Mouse (Mus musculus) layer of hippocampus, postnatal 25 days (tissue): Measurements from ENCODE around the gene Gstt2. TPM values are rescaled to one million over a fixed set of nuclear protein-coding genes. Genes with fewer than 3 reads are reported as not detected.

Experiments
- DNase-seq, 2 experiments: peaks; one replicate each; pipeline ENCODE4 v3.0.0; 2022; ENCODE audit warnings: mixed read lengths in 2 of 2, low spot score in 1 of 2; ENCODE audit errors: extremely low spot score in 1 of 2
- total RNA-seq, 2 experiments: library from RNA; stranded (reverse); gene quantifications; 2 replicates each; pipeline ENCODE4 v1.2.3; 2021

Gene Gstt2
- total RNA-seq, 2 experiments from 2014 or later, result 2.2 to 4.5 TPM

GRCm38 (mm10) chr10:75829529-75830274 lies 7.5 kb downstream of the Gstt2 start:
- DNase-seq, result no peak

DNA sequence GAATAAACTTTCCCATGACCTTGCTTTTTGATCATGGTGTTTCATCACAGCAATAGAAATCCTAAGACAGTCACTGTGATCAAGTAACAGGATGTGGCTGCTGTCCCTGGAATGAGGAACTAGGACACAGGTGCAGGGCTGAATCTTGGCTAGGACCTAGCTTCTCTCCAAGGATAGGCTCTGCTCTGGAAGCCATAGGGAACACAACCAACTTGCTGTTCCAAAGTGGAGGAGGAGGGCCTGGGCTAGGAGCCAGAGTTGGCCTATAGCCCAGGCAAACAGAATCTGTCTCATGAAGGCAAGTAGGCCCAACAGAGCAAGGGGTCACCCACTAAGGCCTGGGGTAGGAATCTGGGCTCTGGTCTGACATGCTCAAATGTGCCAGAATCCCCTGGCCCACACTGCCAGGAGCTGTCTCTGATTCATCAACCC lies 8.7 kb downstream of the Gstt2 start:
- peak in 1 of 2 experiments; percentile 25 for DNase-seq

DNA sequence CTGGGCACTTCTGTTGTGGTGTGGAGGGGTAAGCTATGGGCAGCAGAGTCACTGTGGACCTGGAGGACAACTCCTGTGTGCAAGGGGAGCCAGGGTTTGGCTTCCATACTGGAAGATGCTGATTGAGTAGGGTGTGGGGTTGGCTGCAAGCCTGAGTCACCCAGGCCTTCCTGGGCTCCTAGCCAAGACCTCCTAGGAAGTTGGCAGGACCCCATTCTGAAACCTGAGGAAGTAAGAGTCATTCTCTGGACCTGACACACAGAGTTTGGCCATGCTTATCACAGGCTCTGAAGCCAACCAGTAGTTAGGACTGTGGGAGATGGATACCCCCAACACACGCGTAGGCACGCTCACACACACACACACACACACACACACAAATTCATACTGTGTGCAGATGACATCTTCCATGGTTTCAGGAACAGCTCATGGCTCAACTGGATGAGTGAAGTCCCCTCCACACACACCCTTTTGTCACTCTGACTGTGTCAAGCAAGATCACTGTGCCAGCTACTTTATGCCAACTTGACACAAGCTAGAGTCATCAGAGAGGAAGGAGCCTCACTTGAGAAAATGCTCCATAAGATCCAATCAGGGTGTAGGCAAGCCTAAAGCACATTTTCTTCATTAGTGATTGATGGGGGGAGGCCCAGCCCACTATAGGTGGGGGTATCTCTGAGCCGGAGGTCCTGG lies 9.4 kb downstream of the Gstt2 start:
- DNase-seq, result no peak

DNA sequence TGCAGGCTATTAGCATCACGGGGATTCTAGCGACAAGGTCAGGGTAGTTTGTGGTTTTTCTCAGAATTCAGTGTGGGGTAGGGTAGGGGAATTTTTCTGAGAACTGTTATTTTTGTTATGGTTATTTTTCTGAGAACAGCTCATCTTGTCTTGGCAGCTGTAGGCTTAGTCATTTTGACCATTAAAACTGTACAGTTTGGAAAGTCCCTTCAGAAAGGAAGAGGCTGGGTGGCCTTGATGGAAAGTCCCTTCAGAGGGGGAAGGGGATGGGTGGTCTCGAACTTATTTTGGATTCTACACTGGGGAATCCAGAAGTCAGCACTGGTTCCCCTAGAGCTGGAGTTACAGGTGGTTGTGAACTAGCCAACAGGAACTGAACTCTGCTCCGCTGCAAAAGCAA lies 12.7 kb downstream of the Gstt2 start:
- no peak for DNase-seq

DNA sequence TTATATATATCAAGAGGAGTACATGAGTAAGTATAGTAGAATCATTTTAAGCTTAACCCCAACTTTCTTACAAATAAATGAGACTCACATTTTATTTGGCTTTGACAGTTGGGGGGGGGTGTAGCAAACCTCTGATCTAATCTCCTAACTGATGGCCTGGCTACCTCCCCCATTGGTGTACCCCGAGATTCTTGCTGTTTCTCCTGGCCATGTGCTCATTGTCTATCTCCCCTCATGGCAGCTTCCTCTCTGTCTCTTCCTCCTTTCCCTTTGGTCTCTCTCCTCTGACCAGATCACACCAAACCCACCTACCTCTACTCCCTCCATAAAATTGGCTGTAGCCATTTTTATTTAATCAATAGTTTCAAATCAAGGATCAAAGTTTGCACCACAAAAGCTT lies 13.4 kb downstream of the Gstt2 start:
- DNase-seq, result no peak

- no peak for DNase-seq
Measured at GRCm38 (mm10) chr10:75822443-75822842, 14.8 kb downstream of the Gstt2 start, which contains the start of gene Gstt4. Gene Gstt4, minus strand, starts transcription at chr10:75822543.

DNA sequence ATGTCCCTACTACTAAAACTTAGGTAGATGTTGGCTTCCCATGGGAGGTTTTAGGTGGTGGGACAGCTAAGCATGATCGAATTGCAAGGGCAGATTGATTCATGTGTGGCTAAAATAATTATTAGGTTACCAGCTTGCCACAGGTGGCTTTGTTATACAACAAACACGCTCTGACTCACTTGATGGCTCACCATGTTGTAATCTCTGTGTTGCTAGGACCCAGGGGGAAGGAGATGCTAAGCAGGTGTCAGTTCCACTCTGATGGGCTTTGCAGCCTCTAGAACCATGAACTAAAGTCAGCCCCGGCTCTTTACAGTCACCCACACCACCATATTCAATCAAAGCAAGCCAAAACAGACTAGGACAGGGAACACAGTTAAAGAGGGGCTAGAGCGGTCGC lies 17.3 kb downstream of the Gstt2 start:
- no peak for DNase-seq

DNA sequence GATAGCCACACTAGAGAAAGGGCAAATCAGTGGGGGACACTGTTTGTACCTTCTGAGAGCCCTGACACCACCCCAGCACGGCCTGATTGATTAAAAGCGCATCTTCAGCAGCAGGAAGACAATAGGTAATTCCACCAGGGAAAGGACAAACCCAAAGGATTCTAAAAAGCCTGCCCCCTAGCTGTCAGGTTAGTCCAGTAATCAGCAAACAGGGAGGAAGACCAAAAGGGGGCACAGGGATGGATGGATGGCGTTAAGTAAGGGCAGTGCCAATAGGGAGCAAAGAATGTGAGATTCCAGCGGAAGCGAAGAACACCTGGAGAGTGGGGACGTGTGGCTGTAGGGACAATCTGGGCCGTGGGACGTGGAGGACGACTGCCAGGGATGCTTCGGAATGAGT lies 18.6 kb downstream of the Gstt2 start:
- no peak for DNase-seq

DNA sequence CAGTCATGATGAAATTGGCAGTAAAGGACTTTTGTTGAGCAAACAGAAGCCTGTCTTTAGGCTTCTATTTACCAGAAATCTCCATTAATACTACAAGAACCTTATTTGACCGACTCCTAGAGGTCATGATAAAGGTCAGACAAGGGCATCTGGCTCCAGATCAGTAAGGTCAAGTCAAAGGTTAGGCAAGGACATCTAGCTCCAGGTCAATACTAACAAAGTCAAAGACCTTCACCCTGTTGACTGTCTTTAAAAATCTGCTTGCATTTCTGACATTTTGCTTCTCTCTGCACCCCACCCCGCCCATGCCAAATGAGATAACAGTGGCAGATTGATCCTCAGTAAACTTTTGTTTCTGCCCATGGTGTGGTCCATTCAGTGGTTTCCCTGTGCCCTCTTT lies 33.0 kb downstream of the Gstt2 start:
- no peak for DNase-seq

DNA sequence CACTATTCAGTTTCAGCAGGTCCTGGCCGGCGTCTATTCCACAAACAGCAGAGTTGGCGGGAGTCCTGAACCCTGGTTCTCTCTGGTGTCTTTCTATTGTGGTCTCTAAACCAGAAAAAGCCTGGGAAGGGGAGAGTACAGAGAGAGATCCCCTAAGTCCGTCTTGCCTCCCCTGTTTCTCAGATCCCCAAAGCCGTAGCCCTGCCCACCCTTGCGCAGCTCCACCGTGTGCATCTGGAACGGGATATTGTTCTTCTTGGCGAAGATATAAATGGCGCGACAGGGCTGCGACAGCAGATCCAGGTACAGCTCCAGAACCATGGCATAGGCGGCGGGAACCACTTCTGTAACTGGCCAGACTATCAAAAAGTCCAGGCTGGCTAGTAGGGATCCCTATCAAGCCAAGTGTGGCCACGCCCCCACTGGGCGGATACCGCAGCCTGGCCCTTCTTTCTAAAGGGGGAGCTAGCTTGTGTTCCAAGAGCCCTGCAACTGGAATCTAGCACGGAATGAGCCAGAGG lies 39.0 kb downstream of the Gstt2 start, which contains the start of gene Gstt1:
Gene Gstt1, minus strand, starts transcription at position 409 of the 521 bp plus-strand sequence.
- DNase-seq, result peak in 1 of 2 experiments; percentile 30

DNA sequence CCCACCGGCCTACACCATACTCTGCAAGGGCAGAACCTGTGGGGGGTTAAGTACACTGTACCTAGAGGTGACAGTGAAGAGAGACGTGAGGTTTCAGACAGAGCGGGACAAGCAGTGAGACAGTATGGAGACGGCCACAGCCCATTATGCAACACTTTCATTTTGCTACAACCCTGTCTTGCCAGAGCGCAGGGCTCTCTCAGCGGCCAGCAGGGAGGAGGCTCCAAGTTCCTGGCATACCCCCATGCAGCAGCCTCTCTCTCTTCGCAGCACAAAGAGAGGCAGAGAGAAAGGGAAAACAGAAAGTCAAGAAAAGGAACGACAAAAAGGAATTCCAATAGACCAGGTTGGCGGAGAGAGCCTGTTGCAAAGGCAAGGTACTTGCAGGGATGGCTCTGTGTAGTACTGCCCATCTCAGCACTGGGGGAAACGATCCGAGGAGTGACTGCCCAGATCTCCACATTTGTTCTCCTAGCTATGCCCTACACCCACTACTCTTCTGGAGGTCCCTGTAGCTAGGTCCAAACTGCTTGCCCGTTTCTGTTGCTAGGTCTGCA lies 39.5 kb downstream of the Gstt2 start:
- DNase-seq, result peak; percentile 18 to 20

DNA sequence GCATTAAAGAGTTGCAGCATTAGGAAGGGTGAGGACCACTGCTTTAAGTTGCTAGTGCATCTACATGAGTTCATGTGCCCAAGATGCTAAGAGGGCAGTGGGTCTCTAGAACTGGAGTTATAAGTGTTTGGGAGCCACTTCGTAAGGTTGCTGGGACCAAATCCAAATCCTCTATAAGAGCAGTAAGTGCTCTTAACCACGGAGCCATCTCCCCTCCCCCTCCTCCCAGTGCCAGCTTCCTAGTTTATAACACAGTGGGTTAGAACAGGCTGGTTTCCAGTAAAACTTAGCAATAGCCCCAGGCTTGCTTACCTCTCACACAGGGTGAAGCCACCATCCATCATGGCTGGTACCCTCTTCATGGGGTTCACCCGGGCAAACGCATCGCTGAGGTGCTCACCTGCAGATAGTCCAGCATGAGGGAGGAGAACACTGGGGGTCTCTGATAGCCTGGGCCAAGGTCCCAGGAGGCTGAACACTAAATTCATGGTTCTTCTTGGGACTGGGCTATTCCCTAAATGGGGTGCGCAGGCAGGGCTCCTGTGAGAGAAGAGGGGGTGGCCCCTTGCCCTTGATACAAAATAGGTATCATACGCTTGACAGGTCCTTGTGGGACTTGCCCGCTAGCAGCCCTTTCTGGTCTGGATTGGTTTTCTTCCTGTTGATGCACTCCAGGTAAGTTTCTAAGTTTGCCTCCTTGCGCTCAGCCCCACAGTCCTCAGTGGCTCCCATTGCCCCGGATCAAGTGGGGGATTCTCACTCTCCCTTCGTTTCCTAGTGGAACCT lies 40.3 kb downstream of the Gstt2 start:
- no peak for DNase-seq

- DNase-seq, result no peak
Measured at GRCm38 (mm10) chr10:75794880-75795279, 42.3 kb downstream of the Gstt2 start.

DNA sequence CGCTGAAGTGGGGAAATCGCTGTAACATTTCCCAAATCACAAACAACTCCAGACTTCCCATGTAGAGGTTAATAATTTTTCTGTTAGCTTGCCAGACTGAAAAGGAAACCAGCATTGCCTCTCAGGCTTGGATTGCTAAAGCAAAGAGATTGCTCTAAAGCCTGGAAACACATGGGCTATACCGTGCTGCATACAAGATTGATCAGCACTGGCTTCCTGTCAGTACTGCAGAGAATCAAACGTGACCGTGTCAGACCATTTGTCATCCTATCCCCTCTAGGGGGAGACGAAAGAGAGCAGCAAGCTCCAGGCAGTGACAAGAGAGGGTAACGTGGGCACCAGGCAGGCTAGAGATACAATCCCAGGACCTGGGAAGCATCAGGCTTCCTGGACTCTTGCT lies 46.5 kb downstream of the Gstt2 start:
- DNase-seq, result no peak

DNA sequence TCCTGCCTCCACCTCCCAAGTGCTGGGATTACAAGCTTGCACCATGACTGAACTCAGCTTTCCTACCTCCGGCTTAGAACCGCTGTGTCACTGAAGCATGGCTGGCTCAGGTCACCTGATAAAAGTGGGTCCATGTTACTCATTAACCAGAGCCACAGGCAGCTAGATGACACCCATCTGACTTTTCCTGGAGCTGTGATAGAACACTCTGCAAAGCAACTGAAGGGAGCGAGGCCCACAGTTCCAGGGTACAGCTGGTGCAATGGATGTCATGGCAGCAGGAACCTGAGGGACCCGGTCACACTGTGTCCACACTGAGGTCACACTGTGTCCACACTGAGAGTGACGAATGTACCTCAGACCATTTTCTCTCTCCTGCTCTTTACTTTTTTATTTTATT lies 47.4 kb downstream of the Gstt2 start:
- DNase-seq, result no peak

DNA sequence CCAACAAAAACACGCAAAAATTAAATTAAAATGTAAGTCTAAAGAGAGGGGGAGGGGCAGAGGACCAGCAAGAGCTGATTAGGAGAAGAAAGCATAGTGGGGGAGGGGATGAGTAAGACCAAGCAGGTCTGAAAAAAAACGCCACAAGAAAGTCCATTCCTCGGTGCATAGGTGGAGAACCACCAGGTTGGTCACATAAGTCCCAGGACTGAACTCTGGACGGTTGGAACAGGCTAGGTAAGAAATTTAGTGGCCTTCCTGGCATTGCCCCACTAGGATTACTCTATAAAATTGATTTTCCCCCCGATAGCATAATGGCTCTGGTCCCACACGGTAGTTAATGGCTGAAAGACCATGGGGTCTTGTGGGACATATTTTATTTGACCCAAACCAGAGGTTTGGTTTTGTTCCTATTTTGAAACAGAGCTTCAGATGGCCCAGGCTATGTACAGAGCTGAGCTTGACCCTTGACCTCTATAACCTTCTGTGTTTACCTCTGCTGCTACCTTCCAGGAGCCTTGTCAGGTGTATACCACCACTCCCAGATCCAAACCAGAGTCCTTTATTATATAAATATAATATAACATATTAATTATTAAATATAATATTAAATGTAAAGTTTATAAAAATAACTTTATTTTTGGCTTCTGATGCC lies 48.0 kb downstream of the Gstt2 start:
- no peak for DNase-seq

- no peak for DNase-seq
Measured at GRCm38 (mm10) chr10:75788277-75788676, 48.9 kb downstream of the Gstt2 start.

DNA sequence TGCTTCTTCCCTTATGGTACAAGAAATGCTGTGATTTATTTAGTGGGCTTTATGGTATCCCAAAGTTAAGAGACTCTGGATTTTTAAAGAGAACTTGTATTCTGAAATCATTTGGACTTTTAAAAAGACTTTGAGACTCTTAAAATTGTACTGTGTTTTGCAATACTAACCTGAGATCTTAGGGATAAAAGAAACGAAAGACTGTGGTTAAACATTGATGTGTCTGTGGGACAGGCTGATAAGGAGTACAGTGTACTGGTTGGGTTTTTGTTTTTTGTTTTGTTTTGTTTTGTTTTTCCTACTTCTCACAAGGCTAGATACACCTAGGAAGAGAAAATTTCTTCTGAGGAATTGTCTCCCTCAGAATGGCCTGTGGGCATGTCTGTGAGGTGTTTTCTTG lies 51.8 kb downstream of the Gstt2 start:
- no peak for DNase-seq
